Mouse (Mus musculus) thymus, adult 2 months (tissue): ENCODE results near the gene Gm10197. TPM values are rescaled to one million over a fixed set of nuclear protein-coding genes. Genes with fewer than 3 reads are reported as not detected.

Experiments used
- DNase-seq: peaks from one replicate; pipeline ENCODE4 v3.0.0; 2021
- H3K27ac ChIP-seq: fragments of 200-500 bp; 2 replicates; pipeline ENCODE4 v1.5.1; 2012; ENCODE audit warnings: low read length, control low read depth; ENCODE audit not compliant: control insufficient read depth, insufficient read depth
- H3K27me3 ChIP-seq: fragments of 200-500 bp; 2 replicates; pipeline ENCODE4 v1.6.1; 2012; ENCODE audit warnings: mild to moderate bottlenecking, low read length, moderate library complexity, mixed read lengths; ENCODE audit not compliant: control insufficient read depth, insufficient read depth
- H3K36me3 ChIP-seq: fragments of 200-500 bp; 2 replicates; pipeline ENCODE4 v1.6.1; 2012; ENCODE audit warnings: mild to moderate bottlenecking, low read length, moderate library complexity; ENCODE audit not compliant: control insufficient read depth, insufficient read depth
- H3K4me1 ChIP-seq: fragments of 200-500 bp; replicated peaks from 2 replicates; pipeline ENCODE4 v1.6.1; 2012; ENCODE audit warnings: low read length; ENCODE audit not compliant: control insufficient read depth, insufficient read depth
- H3K4me3 ChIP-seq: fragments of 200-500 bp; 2 replicates; pipeline ENCODE4 v1.5.1; 2012; ENCODE audit warnings: mild to moderate bottlenecking, low read length, control low read depth, moderate library complexity; ENCODE audit not compliant: control insufficient read depth, insufficient read depth
- CTCF ChIP-seq: fragments of 200-500 bp; IDR thresholded peaks from 2 replicates; pipeline ENCODE4 v1.5.1; 2012; ENCODE audit warnings: mild to moderate bottlenecking, control low read depth, low read length, moderate library complexity, borderline replicate concordance; ENCODE audit not compliant: control insufficient read depth, poor library complexity, insufficient read depth; ENCODE audit errors: extremely low read depth
- POLR2A ChIP-seq: fragments of 200-500 bp; IDR thresholded peaks from 2 replicates; pipeline ENCODE4 v1.6.1; 2012; ENCODE audit warnings: mild to moderate bottlenecking, low read length, control low read depth, moderate library complexity; ENCODE audit not compliant: control insufficient read depth, poor library complexity, insufficient read depth; ENCODE audit errors: extremely low read depth
- whole genome bisulfite sequencing: fragments of 180-500 bp; shearing (Covaris S2); methylation state at CpG from one replicate; pipeline ENCODE4 v1.1.7; 2018; 5-methylcytosine and 5-hydroxymethylcytosine counted together
- polyA plus RNA-seq: library from polyadenylated mRNA; depleted of rRNA; stranded (reverse); fragments of >200 nt; gene quantifications from 2 replicates; pipeline ENCODE4 v1.2.3, GENCODE M21; 2012

The Gm10197 gene
- polyA plus RNA-seq, 1 experiment = not detected

GRCm38 (mm10) chr19:53389851-53390431, 18.4 kb upstream of the Gm10197 start:
- H3K27me3 ChIP-seq = no peaks in the 10 kb centered on the region
- TF ChIP-seq POLR2A (no peak; the same call in 1 of the 2 replicates), CTCF (no peak)
- peaks cover 27% of the 10 kb centered on the region for H3K36me3 ChIP-seq
- WGBS = under 1% methylated on average over 59 of the region's 59 CpGs
- peak overlapping the region; percentile 38 for H3K27ac ChIP-seq
- peaks cover 2% of the 10 kb centered on the region; the same call in 1 of the 2 replicates for H3K4me1 ChIP-seq
- DNase-seq = no peak
- H3K4me3 ChIP-seq = peak overlapping the region; percentile 90

DNA sequence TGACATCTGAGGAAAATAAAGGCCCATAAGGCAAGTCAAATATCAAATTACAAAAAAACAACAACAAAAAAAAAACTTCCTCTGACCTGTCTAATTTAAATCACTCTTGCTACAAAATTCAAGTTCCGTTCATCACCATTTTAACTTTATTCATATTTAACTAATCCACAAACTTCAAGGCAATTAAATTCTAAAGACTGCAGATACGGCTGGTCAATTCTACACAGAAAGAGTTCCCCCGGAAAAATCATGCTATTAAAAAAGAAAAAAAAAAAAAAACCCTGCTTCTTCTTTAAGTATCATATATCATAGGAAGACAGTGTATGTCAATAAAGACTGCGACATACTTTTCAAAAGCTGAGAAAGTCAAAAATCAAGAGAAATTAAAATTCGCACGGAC, 17.9 kb upstream of the Gm10197 start:
- Histone ChIP-seq H3K4me1 (peaks cover 2% of the 10 kb centered on the region; the same call in 1 of the 2 replicates), H3K4me3 (peak overlapping the region; percentile 90), H3K36me3 (peaks cover 32% of the 10 kb centered on the region), H3K27ac (peak overlapping the region; percentile 38; the same call in 1 of the 2 replicates), H3K27me3 (no peaks in the 10 kb centered on the region)
- WGBS = 10% methylated on average over 6 of the region's 6 CpGs
- DNase-seq = no peak
- TF ChIP-seq POLR2A (no peak), CTCF (no peak)

DNA sequence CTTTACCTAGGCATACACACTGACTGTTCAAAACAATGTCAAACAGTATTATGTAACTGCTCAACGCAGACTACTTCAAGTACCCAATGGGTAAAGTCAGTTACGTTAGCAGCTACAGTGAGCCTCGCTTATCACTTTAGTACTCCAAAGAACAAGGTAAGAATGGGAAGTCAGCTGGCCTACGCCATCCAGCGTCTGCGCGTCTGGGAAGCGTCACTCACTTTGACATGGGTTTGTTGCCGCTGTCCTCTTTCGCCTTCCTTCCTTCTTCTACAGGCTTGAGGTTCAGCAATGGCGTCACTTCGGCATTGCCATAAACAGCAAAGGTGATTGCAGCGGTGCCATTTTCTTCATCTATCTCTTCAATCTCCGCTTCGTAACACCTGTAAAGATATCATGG, 11.8 kb upstream of the Gm10197 start:
- Histone ChIP-seq H3K36me3 (peaks cover 81% of the 10 kb centered on the region), H3K4me1 (no peaks in the 10 kb centered on the region), H3K4me3 (no peak overlapping the region), H3K27ac (no peak overlapping the region), H3K27me3 (no peaks in the 10 kb centered on the region)
- 98% methylated on average over 15 of the region's 15 CpGs for WGBS
- TF ChIP-seq POLR2A = no peak
- TF ChIP-seq CTCF = no peak
- DNase-seq = no peak

DNA sequence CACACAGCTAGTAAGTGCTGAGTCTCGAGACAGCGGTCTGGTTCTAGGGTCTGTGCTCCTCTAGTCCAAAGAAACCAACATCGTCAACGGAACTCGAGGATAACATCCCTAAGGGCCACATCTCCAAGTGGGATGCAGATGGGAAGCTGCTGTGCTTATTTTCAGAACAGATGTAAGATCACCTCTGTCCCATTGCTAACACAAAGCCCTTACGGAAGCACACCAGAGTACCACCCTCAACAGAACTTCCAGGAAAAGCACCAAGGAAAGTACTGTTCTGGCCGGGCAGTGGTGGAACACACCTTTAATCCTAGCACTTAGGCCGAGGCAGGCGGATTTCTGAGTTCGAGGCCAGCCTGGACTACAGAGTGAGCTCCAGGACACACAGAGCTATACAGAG, 6.9 kb upstream of the Gm10197 start:
- DNase-seq = no peak

GRCm38 (mm10) chr19:53377652-53378051, 6.1 kb upstream of the Gm10197 start:
- no peak for TF ChIP-seq CTCF
- TF ChIP-seq POLR2A = no peak
- WGBS = 95% methylated on average over 8 of the region's 8 CpGs
- Histone ChIP-seq H3K4me3 (no peak overlapping the region), H3K36me3 (peaks cover 68% of the 10 kb centered on the region), H3K27me3 (no peaks in the 10 kb centered on the region), H3K4me1 (no peaks in the 10 kb centered on the region), H3K27ac (no peak overlapping the region)
- DNase-seq = no peak

More for the DNA sequence above, 6.9 kb upstream of the Gm10197 start:
- Histone ChIP-seq H3K36me3 (peaks cover 73% of the 10 kb centered on the region), H3K27ac (no peak overlapping the region), H3K27me3 (no peaks in the 10 kb centered on the region), H3K4me1 (no peaks in the 10 kb centered on the region), H3K4me3 (no peak overlapping the region)
- 96% methylated on average over 10 of the region's 10 CpGs for WGBS
- TF ChIP-seq POLR2A (no peak), CTCF (no peak)

DNA sequence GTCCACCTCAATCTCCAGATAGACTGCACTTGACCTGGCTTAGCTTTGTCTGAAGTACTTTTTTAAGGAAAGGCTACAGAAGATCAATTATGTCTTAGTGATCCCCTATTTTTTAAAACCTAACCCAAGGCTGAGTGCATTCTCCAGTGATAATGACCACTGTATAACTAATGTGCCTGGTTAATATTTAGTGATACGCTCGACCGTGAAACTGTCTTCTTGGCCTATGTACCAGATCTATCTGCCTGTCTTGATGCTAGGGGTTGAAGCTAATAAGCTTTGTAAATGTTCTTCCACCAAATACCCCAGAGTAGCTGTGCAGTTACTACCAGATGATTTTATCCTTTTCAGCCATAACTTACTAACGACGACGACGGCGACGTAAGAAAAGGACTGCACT, 4.2 kb upstream of the Gm10197 start:
- WGBS = 98% methylated on average over 9 of the region's 9 CpGs
- Histone ChIP-seq H3K27me3 (no peaks in the 10 kb centered on the region), H3K36me3 (peaks cover 63% of the 10 kb centered on the region), H3K4me3 (no peak overlapping the region), H3K27ac (no peak overlapping the region), H3K4me1 (no peaks in the 10 kb centered on the region)
- DNase-seq = no peak
- no peak for TF ChIP-seq POLR2A
- no peak for TF ChIP-seq CTCF
